Mouse (Mus musculus) thymus, adult 2 months (tissue): ENCODE data around the gene Rpl28.

Experiments used
- CTCF ChIP-seq: fragments of 200-500 bp; IDR thresholded peaks from 2 replicates; pipeline ENCODE4 v1.5.1; 2012; ENCODE audit warnings: mild to moderate bottlenecking, control low read depth, low read length, moderate library complexity, borderline replicate concordance; ENCODE audit not compliant: control insufficient read depth, poor library complexity, insufficient read depth; ENCODE audit errors: extremely low read depth
- POLR2A ChIP-seq: fragments of 200-500 bp; IDR thresholded peaks from 2 replicates; pipeline ENCODE4 v1.6.1; 2012; ENCODE audit warnings: mild to moderate bottlenecking, low read length, control low read depth, moderate library complexity; ENCODE audit not compliant: control insufficient read depth, poor library complexity, insufficient read depth; ENCODE audit errors: extremely low read depth

DNA sequence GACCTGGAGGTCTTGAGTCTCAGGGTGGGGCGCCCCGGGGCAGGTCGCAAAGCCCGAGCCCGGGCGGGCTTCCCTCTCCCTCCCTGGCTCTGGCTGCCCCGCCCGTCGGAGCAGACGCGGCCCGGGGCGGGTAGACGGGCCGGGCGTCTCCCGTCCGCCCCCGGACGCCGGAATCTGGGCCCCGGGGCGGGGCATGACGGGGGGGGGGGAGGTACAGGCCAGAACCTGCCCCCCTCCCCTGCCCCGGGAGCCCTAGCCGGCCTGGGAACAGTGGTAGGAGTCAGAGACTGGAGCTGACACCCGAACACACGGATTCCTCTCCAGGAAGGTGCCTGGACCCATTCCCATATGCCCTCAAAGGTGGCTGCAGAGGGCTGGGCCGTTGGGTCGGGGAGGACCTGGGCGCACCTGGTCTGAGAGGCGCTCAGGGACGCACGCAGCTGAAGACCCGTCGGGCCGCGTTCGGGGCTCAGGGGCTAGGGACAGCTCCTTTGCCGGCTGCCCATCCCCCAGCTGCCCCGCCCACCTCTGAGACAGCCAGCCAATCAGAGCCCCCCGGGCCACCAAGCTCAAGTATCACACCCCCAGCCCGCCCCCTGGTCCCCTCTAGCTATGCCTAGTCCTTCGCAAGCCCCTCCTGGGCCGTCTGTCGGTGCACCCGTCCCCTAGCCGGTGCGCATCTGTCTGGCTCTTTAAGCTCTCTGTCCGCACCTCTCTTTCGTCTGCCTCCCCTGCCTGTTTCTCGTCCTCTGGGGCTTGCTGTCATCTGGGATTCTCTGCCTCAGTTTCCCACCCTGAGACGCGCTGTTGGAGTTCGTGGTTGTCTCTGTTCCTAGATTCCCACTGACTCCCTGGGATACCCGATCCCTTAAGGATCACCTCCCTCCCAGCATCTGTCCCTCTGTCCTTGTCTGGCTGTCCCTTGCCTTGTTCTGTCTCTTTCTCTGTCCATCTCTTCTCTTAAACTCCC is 15.5 kb upstream of the Rpl28 start:
- TF ChIP-seq CTCF (no peak), POLR2A (no peak)
